Mouse (Mus musculus): Measurements from ENCODE around the gene Taf1a. TPM values are rescaled to one million over a fixed set of nuclear protein-coding genes. Genes with fewer than 3 reads are reported as not detected.
"Not testable (repeated sequence)": the region's sequence is repeated elsewhere in the genome, so short reads cannot be mapped to it uniquely, and the experiment has no call there.

Gene Taf1a
- total RNA-seq, 2 experiments from 2014 or later: 19.3 to 20.5 TPM

- Histone ChIP-seq H3K4me3 (peak within 1 kb of the TSS; percentile 66), H3K27ac (peak within 1 kb of the TSS; percentile 92)
- peak; percentile 60 for TF ChIP-seq CTCF (conservative IDR thresholded peaks at IDR 0.05)
- peak; percentile 96 to 98 for DNase-seq (ENCODE audit: low spot score in 2 of 2)
These were observed 19.3 kb upstream of the Taf1a start, which contains the start of gene Mia3 for GRCm38 (mm10) chr1:183369427-183370014. Mia3 (minus strand) TSS chr1:183369553.

- DNase-seq (ENCODE audit: low spot score in 2 of 2): no peak
- H3K4me3 ChIP-seq: no peak overlapping the region
- no peak; the same call in 1 of the 2 replicates for TF ChIP-seq CTCF (conservative IDR thresholded peaks at IDR 0.05)
- H3K27ac ChIP-seq: no peak overlapping the region
These were observed 14.1 kb upstream of the Taf1a start for GRCm38 (mm10) chr1:183374728-183375127.

GRCm38 (mm10) chr1:183377045-183377444 is 11.7 kb upstream of the Taf1a start:
- H3K27ac ChIP-seq: no peak overlapping the region
- no peak overlapping the region for H3K4me3 ChIP-seq
- DNase-seq (ENCODE audit: low spot score in 2 of 2): no peak
- TF ChIP-seq CTCF (conservative IDR thresholded peaks at IDR 0.05): no peak

GRCm38 (mm10) chr1:183378321-183378941 is 10.3 kb upstream of the Taf1a start:
- Histone ChIP-seq H3K4me3 (no peak overlapping the region), H3K27ac (no peak overlapping the region)
- no peak for TF ChIP-seq CTCF (conservative IDR thresholded peaks at IDR 0.05)
- DNase-seq (ENCODE audit: low spot score in 2 of 2): no peak

GRCm38 (mm10) chr1:183379376-183379775 is 9.4 kb upstream of the Taf1a start:
- not testable (repeated sequence) for DNase-seq (ENCODE audit: low spot score in 2 of 2)

GRCm38 (mm10) chr1:183381816-183382215 is 7.0 kb upstream of the Taf1a start:
- TF ChIP-seq CTCF (conservative IDR thresholded peaks at IDR 0.05): no peak
- Histone ChIP-seq H3K27ac (no peak overlapping the region), H3K4me3 (no peak overlapping the region)
- no peak for DNase-seq (ENCODE audit: low spot score in 2 of 2)

More at GRCm38 (mm10) chr1:183379376-183379775, 9.4 kb upstream of the Taf1a start:
- H3K4me3 ChIP-seq, H3K27ac ChIP-seq: not testable (repeated sequence)

- H3K27ac ChIP-seq: no peak overlapping the region
- no peak for TF ChIP-seq CTCF (conservative IDR thresholded peaks at IDR 0.05)
These were observed 6.2 kb upstream of the Taf1a start for GRCm38 (mm10) chr1:183382621-183383020.

GRCm38 (mm10) chr1:183387421-183387820 is 1.4 kb upstream of the Taf1a start:
- not testable (repeated sequence) for H3K27ac ChIP-seq; H3K4me3 ChIP-seq; DNase-seq (ENCODE audit: low spot score in 2 of 2)

More at GRCm38 (mm10) chr1:183382621-183383020, 6.2 kb upstream of the Taf1a start:
- no peak overlapping the region for H3K4me3 ChIP-seq
- DNase-seq (ENCODE audit: low spot score in 2 of 2): no peak

GRCm38 (mm10) chr1:183403396-183403795 is 14.6 kb downstream of the Taf1a start:
- Histone ChIP-seq H3K4me3 (no peak overlapping the region), H3K27ac (no peak overlapping the region)
- no peak for DNase-seq (ENCODE audit: low spot score in 2 of 2)
- no peak for TF ChIP-seq CTCF (conservative IDR thresholded peaks at IDR 0.05)

- TF ChIP-seq CTCF (conservative IDR thresholded peaks at IDR 0.05): no peak
- no peak overlapping the region for H3K27ac ChIP-seq
- H3K4me3 ChIP-seq: no peak overlapping the region
- no peak for DNase-seq (ENCODE audit: low spot score in 2 of 2)
These were observed 25.4 kb downstream of the Taf1a start for GRCm38 (mm10) chr1:183414081-183414727.

GRCm38 (mm10) chr1:183417873-183418272 is 29.1 kb downstream of the Taf1a start, which contains the start of gene Hhipl2:
Hhipl2 (plus strand) TSS chr1:183418215.
- no peak within 1 kb of the TSS for H3K27ac ChIP-seq
- no peak within 1 kb of the TSS for H3K4me3 ChIP-seq
- DNase-seq (ENCODE audit: low spot score in 2 of 2): no peak
- TF ChIP-seq CTCF (conservative IDR thresholded peaks at IDR 0.05): no peak

- no peak for DNase-seq (ENCODE audit: low spot score in 2 of 2)
- no peak overlapping the region for H3K4me3 ChIP-seq
- H3K27ac ChIP-seq: no peak overlapping the region
- TF ChIP-seq CTCF (conservative IDR thresholded peaks at IDR 0.05): no peak
These were observed 31.0 kb downstream of the Taf1a start for GRCm38 (mm10) chr1:183419741-183420140.

GRCm38 (mm10) chr1:183420296-183420695 is 31.5 kb downstream of the Taf1a start:
- H3K4me3 ChIP-seq: no peak overlapping the region
- no peak overlapping the region for H3K27ac ChIP-seq
- no peak for TF ChIP-seq CTCF (conservative IDR thresholded peaks at IDR 0.05)
- no peak for DNase-seq (ENCODE audit: low spot score in 2 of 2)

All from layer of hippocampus, adult 2 months (tissue).